Mouse (Mus musculus) embryo, embryonic 10 days (tissue): ENCODE measurements around the gene Krtdap.
"Not testable (repeated sequence)": the region's sequence is repeated elsewhere in the genome, so short reads cannot be mapped to it uniquely, and the experiment has no call there.

Experiments used
- DNase-seq: peaks from one replicate; pipeline ENCODE4 v3.0.0-alpha.2; 2015; ENCODE audit warnings: low spot score

Krtdap gene

DNA sequence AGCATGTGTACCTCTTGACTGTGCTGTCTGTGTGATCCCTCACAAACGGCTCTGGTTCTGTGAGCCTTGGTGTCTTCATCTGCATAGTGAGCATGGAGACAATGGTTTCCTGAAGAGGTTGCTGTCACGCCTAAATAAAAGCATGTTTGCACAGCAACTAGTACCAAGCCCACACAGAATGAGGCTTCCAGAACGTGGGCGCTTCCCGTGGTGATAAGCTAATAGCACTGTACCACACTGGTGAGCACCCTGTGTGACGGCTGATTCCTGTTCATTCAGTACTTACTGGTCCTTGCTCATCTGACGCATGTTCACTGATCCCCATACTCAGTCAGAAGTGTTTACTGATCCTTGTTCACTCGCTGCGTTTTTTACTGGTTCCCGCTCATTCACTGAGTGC lies 2.4 kb downstream of the Krtdap start:
- no peak for DNase-seq

DNA sequence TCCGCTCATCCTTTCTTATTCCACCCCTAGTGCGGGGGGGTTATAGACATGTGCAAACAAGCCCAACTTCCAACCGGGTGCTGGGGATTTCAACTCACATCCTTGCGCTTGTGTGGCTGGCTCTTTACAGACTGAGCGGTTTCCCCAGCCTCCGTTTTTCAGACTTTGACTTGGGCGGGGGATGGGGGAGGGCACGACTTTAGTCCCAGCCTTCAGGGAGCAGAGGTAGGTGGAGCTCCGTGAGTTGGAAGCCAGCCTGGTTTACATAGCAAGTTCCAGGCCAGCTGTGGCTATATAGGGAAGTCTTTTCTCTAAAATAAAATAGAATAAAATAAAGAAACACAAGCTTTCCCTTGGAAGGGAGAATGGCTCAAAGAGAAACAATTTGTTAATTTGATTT lies 4.2 kb downstream of the Krtdap start:
- no peak for DNase-seq

DNA sequence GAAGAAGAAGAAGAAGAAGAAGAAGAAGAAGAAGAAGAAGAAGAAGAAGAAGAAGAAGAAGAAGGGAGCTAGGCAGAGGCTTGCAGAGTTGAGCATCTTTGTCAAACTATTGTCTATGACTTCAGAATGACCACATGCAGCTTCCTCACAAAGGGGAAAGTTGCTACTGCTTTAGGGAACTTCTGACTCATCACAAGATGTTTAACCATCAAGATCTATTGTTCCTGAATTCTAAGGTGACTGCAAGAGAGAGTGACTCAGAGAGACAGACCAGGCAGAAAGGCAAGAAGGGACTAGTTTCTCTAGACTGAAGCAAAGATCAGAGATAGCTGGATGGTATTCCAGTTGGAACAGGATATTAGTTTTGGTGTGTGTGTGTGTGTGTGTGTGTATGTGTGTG lies 7.2 kb downstream of the Krtdap start:
- no peak for DNase-seq

DNA sequence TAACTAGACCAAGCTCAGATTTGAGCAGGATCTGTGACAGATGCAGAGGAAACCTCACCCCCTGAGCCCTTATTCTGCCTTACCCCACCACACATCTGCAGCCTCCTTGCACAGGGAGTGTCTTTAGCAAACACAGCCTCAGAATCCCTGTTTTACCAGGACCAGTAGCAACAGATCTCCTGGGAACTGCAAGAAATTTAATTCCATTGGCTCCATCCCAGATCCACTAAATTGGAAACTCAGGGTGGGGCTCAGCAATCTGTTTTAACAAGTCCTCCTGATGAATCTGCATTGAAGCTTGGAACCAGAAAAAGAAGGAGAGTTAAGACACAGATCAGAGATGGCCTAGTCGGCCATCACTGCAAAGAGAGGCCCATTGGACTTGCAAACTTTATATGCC lies 9.1 kb downstream of the Krtdap start:
- DNase-seq = no peak

DNA sequence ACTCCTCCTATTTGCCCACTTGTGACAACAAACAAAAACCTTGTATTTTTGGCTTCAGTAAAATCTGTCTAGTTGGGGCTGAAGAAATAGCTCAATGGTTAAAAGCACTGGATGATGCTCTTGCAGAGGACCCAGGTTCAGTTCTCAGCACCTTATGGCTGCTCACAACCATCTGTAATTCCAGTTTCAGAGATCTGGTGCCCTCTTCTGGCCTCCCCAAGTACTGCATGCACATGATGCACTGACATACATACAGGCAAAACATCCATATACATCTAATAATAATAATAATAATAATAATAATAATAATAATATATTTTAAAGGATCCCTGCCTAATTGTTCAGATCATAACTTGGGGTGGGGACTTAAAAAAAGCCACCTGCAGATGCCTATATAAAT lies 13.0 kb downstream of the Krtdap start:
- no peak for DNase-seq

DNA sequence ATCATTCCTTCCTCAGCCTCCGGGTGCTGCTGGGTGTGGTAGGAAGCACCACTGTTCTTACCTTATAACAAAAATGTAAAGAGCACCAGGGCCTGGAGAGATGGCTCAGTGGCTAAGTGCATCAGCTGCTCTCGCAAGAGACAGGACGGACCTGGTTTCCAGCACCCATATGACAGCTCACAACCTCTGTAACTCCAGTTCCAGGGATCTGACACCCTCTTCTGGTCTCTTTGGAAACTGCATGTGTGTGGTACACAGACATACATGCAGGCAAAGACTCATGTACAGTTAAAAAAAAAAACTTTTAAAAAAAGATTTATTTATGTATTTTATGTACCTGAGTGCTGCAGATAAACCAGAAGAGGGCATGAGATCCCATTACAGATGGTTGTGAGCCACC lies 15.6 kb downstream of the Krtdap start:
- DNase-seq = no peak

DNA sequence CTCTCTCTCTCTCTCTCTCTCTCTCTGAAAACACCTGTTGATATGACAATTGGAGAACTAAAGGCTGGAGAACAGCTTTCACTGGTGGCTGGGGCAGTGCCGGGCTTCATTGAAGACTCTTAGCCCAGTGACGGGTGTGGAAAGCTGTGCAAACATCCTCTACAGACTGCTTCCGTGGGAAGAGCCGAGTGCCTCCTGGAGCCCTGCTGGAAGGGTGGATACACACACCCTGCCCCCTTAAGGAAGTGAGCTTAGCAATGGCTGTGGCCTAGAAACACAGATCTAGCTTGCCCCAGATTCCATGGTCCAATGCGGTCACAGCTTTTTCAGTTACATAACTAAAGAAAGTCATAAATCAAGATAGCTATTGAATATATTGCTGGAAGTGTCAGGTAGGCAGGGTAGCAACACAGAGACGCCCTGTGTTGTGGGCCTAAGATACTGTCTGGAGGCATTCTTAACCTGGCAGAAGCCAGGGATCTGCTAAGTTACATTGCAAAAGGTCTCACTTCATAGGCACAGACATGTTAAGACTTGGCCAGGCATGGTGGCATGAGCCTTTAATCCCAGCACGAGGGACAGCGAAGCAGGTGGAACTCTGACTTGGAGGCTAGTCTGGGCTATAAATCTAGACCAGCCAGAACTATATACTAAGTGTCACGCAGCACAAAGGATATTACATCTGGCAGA lies 16.5 kb downstream of the Krtdap start:
- DNase-seq = no peak

DNA sequence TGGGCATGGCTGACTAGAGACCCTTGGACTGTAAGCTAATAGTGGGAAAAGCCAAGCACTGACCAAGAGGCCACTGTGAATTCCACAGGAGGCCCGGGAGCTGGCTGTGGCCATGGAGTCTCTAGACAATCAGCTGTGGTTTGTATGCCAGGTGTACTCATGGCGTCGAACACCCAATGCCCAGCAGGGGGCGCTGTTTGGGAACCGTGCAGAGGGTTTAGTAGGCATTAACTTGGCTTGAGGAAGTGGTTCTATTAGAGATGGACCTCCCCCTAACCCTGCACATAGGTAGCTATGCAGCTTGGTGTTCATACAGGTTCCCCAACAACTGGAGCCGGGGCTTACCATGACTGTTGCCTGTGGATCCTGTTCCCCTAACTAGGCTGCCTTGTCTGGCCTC lies 18.2 kb downstream of the Krtdap start:
- DNase-seq = peak; percentile 16

DNA sequence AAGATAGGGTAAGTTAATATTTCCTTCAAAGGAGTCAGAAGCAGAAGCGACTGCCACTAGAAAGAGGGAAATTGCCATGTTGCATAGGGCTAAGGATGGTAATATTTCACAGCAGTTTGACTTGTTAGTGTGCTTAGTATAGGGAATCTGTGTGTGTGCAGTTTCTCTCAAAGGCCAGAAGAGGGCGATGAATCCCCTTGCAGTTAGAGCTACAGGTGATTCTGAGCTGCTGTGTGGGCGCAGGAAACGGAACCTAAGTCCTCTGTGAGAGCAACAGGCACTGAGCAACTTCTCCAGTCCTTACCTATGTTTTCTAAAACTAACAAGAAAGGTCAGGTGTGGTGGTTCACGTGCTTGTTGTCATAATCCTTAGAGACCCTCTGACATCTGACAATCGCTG lies 22.6 kb downstream of the Krtdap start:
- no peak for DNase-seq

DNA sequence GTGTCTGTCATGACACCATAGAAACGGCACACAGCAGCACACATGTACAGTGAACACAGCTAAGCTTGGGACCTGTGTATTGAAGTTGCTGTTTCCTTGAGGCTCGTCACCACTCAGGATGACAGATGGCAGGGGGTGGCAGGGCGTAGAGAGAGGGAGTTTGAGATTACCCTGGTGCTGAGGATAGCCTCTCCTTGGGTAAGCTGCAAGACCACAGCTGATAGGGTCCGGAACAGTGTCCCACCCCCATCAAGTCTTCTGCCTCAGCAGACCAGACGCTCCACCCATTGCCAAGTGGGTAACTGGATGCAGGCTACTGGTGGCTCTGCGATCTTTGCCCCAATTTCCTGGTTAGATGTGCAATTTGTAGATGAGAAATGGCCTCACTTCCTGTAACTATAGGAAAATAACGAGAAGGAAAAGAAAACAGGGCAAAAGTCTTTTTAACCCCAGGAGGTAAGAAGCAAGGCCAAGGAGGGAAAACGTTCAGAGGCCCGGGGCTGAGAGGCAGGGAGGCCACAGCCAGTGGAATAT lies 24.1 kb downstream of the Krtdap start:
- DNase-seq = no peak

DNA sequence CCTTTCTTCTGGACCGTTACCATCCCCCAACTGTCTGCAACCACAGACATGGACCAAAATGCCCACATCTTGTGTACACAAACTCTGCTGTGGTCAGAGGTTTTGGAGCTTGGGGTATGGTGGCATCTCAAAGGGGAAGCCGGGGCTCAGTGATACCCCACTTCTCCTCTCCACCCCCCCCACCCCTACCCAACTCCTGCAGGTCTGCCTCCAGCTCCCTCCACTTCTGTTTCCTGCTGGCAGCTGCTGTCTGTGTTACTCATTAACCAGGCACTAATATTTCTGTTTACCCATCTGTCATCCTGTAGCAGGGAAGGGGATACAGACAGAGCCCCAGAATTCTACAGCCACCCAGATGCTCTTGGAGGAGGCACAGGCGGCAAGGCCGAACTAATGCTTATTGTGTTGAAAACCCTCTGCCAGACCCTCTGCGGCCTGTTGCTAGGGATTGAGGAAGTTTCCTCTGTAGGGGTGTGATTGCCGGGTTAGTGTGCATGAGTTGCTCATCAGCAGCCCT lies 24.7 kb downstream of the Krtdap start:
- DNase-seq = no peak

DNA sequence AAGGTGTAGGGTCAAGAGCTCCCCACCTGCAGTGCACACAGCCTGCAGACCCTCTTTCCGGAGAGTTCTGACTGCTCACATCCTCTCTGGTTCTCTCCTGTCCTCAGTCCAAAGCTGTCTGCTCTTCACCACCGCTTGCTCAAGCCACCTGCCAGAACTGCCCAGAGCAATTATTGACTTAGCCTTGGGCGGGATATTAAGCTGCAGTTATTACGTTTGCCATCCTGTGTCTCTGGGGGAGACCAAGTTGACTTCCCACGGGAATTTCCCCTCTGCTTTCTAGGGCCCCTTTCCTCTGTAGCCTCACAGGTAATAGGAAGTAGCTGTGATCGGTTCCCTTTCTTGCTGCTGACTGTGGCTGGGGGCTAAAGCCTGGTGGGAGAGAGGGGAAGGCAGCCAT lies 32.4 kb downstream of the Krtdap start:
- no peak for DNase-seq

DNA sequence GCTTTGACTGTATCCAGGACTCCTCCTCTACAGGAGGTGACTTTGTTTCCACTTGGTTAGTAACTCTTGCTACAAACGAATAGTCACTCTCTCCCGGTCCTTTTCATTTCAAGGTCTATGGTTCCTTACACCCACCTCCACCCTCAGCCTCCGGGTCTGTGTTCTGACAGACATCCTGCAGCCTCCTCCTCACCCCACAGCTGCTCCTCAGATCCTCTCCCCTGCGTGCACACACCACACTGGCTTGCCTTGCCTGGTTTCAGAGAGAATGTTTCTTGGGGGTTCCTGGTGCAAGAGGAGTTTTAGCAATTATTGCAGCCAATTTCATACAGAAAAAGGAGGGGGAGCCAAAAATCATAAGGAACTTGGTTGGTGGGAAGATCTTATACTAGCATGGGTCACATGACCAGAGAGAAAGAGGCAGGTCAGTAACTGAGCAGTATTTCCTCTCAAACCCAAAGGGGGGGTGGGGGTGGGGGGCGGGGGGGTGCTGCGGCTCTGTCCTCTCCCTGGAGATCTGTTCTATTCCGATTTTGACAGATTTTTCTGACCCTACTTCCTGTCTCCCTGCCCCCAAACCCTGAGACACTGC lies 33.3 kb downstream of the Krtdap start:
- DNase-seq = no peak

DNA sequence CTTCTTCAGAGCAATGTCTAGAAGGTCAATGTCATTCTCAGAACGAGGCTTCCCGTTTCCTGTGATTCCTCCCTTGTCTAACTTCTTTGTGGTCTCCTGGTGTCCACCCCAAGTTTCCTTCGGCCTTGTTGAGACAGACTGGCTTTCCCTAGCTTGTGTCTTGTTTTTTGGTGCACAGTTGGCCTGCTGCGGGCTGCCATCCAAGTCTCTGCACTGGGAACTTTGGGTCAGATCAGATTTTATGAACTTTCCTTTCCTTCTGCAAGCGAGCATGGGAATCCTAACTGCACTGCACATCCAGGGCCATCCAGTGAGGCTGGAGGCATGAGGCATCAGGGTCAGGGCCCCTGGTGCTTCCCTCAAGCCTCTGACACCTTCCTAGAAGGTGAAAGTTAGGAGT lies 33.8 kb downstream of the Krtdap start:
- DNase-seq = no peak

DNA sequence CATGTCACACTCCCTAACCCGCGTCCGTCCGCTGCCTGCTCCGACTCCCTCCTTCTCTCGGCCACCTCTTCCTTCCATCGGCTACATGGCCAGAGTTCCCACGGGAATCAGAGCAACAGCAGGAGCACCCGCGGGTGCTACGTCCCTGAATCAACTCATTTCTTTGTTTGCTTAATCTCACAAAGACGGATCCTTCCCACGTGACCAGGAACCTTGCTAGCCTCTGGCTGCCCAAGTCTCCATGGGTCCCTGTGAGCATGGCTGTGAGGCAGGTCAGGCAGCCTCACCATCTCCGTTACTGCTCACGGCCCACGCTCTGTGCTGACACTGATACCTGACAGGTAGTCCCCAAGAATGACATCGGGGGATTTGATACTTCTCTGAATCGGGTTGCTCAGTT lies 36.0 kb downstream of the Krtdap start, which contains the start of gene Ffar2:
Gene Ffar2 (minus strand): TSS at position 101 of the 400 bp plus-strand sequence.
- no peak for DNase-seq

DNA sequence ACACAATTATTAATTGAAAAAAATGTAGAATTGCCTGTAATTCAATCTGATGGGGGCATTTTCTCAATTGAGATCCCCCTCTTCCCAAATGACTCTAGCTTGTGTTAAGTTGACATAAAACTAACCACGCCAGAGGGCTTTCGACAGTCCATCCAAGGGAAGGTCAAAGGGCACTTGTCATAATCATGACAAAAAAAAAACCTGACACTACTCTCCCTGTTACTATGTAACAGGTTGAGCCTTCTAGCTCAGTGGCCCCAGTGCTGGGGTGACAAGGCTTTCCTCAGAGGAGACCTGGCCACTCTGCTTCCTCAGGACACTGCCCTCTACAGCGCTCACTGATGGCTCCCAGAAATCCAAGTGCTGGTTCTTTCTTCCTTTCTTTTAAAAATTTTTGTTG lies 36.6 kb downstream of the Krtdap start:
- DNase-seq = no peak

DNA sequence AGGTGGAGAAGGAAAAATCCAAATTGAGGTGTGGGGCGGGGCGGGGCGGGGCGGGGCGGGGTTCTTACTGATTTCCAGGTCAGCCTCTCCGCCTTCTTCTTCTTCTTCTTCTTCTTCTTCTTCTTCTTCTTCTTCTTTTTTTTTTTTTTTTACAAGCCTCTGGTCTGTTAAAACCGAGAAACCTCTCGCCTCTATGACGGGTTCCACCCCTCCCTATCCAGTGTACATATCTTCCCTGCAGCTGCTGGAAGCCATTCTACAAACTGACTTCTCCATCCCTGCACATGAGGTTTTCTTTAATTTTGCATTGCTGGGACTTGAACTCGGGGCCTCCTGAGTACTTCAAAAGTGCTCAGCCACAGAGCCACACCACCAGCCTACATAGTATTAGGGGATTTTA lies 39.0 kb downstream of the Krtdap start:
- no peak for DNase-seq

DNA sequence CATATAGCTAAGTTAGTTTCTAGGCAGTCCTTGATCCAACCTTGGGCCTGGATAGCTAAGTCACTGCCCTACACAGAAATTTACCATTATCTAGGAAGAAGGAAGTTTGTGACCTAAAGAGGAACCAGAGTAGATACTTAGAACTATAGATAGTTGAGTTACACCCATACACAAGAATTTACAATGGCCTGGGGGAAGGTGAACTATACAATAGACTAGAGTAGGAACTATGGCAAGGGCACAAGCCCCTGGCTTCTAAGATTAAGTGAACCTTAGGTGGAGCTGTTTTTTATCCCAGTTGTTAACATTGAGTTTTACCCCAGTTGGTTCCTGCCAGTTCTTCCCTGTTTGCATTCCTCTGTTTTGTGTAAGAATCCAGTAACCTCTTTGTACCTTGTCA lies 41.2 kb downstream of the Krtdap start:
- not testable (repeated sequence) for DNase-seq

DNA sequence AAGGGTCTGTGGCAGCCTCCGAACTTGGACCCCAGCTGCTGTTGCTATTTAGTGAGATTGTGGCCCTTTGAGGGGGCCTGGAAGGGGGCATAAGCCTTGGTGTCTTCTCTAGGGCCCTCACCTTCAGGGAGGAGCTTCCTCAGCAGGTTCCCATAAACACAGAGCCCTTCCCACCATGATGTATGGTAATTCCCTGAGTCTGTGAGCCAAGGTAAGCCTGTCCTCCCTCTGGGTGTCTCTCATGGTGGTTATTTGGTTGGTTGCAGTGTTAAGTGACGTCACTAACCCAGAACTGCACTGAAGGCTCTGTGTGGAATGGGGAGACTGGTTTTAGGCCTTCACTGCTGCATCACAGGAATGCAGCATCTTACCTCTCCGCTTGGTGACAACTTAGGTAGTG lies 41.7 kb downstream of the Krtdap start:
- DNase-seq = no peak

DNA sequence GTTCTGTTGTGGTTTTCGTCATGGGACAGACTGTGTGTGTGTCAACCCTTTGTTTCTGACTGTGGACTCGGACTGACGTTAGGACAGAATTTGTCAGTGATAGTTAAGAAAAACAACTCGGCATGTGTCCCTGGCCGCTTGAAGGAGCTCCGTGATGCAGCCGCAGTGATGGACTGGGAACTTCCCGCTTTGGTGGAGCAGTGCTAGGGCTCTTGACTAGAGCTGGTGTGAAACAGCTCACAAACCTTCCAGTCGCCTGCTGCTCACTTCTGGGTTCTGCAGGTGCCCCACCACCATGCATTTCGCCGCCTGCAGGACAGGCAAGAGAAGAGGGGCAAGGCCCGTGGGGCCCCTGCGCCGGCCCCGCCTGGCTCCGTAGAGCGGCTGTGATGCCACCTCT lies 44.6 kb downstream of the Krtdap start:
- DNase-seq = no peak

DNA sequence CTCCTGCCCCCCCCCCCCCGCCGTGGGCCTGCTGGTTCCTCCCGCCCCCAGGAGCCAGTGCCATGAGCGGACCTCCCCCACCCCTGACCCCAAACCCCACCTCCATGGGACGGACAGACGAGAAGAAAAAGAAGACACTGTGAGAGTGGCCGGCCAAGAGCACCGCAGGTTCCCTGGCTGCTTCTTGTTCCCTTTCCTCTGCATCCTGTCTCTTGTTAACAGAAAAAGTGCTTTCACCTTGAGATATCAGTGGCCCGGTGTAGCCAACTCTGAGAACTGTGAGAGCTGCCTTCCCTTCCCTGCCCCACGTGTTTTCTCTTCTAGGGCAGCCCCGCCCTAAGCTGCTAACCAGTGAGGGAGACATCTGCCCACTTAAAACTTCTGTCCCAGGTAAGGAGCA lies 45.0 kb downstream of the Krtdap start:
- not testable (repeated sequence) for DNase-seq

DNA sequence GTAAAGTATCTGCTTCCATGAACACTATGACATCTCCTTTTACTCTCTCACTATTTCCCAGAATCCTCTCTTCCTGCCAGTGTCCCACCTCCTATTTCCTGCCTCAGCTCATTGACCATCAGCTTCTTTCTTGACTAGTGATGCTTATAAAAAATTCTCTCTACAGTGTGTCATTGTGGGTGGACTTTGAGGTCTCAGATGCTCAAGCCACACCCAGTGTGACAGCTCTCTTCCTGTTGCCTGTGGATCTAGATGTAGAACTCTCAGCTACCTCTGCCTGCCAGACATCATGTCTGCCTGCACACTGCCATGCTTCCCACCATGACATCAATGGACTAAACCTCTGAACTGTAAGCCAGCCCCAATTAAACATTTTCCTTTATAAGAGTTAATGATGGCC lies 49.6 kb downstream of the Krtdap start:
- no peak for DNase-seq

DNA sequence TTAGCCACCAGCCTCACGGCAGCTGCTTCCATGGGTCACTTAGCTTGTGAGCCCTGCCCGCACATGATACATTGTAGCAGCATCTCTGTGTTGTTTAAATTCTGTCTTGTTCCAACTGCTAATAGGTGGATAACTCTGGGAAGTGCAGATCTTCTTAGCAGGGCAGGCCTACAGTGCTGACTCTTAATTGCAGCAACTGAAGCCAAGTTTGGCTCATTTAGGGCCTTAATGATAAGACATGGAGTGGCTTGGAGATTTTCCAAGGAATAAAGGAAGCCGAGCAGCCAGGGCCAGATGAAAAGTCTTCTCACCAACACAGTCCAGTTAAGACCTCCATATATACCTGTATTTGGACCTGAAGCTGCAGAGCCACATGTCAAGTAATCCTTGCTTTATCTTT lies 52.6 kb downstream of the Krtdap start:
- DNase-seq = no peak
